In the genomic region with DNA sequence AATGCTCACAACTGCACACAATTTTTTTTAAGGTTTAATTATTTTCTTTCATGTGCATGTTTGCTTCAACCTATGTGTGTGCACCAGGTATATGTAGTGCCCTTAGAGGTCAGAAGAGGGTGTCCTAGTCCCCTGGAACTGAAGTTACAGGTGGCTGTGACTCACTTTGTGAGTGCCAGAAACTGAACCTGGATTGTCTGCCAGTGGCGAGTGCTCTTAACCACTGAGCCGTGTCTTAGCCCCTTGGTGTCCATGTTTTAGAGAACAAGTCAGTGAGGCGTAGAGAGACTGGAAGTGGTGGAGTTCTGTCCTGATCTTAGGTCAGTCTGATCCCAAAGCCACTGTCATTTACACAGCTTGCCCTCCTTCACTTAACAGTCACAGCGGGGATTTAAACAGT, we compare ENCODE assay signal across 19 mouse cellular contexts. TPM values are rescaled to one million over a fixed set of nuclear protein-coding genes. Genes with fewer than 3 reads are reported as not detected.
DNase-seq lines count a peak whose midpoint lies in the region; ATAC-seq and TF ChIP-seq lines count a peak whose summit lies in the region.
"Had no signal": no experiment of that assay in that cellular context is flagged by ENCODE, and none has a peak within 500 bp of the region (broad histone marks: within the 10 kb centered on the region; RNA-seq: fewer than 3 reads in every experiment).

No protein-coding gene starts in this region.

- no peak overlapping the region for H3K4me2 ChIP-seq in kidney, embryonic 16.5 days (replicated peaks; ENCODE audit: low read depth, low read length)
- no peak overlapping the region for H3K4me2 ChIP-seq in kidney, embryonic 14.5 days (replicated peaks; ENCODE audit: low read depth, low read length)
- no peak overlapping the region for H3K4me2 ChIP-seq in CH12.LX (ENCODE audit: insufficient read depth, low read depth, poor library complexity, severe bottlenecking)
- H3K4me2 ChIP-seq: hindbrain, embryonic 12.5 days; limb, embryonic 13.5 days; midbrain, embryonic 12.5 days; neural tube, embryonic 12.5 days had no signal

- in situ Hi-C loops in CH12.LX (cut with MboI; ENCODE audit: low pct_ligation_motif_present, low pct_unique_long_range_greater_than_20kb, low sequenced_read_pairs) = loop anchor here (5.0 kb wide), 1 partner anchor 39 kb away; no protein-coding TSS in a partner anchor

- H3K9ac ChIP-seq in heart, adult 2 months (ENCODE audit: low read depth, low read length) = no peak overlapping the region
- no peak overlapping the region for H3K9ac ChIP-seq in kidney, embryonic 16.5 days (replicated peaks; ENCODE audit: low read length)
- H3K9ac ChIP-seq in kidney, embryonic 14.5 days (ENCODE audit: low read depth, low read length) = no peak overlapping the region
- H3K9ac ChIP-seq in CH12.LX (ENCODE audit: insufficient read depth, low read depth) = no peak overlapping the region
- H3K9ac ChIP-seq: hindbrain, embryonic 12.5 days; limb, embryonic 13.5 days; liver, embryonic 14.5 days; midbrain, embryonic 12.5 days; neural tube, embryonic 12.5 days had no signal

- peaks cover 4% of the 10 kb centered on the region for H3K79me2 ChIP-seq in heart, adult 2 months (replicated peaks; ENCODE audit: control insufficient read depth, insufficient read depth, low read length)
- peaks cover 21% of the 10 kb centered on the region for H3K79me2 ChIP-seq in CH12.LX (replicated peaks; ENCODE audit: control insufficient read depth, extremely low read depth, insufficient read depth, poor library complexity, severe bottlenecking)

- H3K9me3 ChIP-seq in kidney, embryonic 16.5 days (ENCODE audit: low read length) = peaks cover 4% of the 10 kb centered on the region
- H3K9me3 ChIP-seq in kidney, embryonic 14.5 days (ENCODE audit: control insufficient read depth, low read length) = no peaks in the 10 kb centered on the region
- peaks cover 4% of the 10 kb centered on the region for H3K9me3 ChIP-seq in CH12.LX (replicated peaks; ENCODE audit: low read length)
- H3K9me3 ChIP-seq: hindbrain, embryonic 12.5 days; midbrain, embryonic 12.5 days; neural tube, embryonic 12.5 days had no signal

- TF ChIP-seq EP300 in heart, adult 2 months (IDR thresholded peaks at IDR 0.05; ENCODE audit: insufficient read depth, low read depth, low read length) = no peak
- no peak for TF ChIP-seq EP300 in CH12.LX (IDR thresholded peaks at IDR 0.05; ENCODE audit: low read length)

- H3K4me3 ChIP-seq in heart, adult 2 months = no peak overlapping the region
- H3K4me3 ChIP-seq in kidney, embryonic 16.5 days (ENCODE audit: low read length) = no peak overlapping the region
- no peak overlapping the region for H3K4me3 ChIP-seq in kidney, embryonic 14.5 days (ENCODE audit: low read length)
- no peak overlapping the region for H3K4me3 ChIP-seq in CH12.LX (replicated peaks in 1 of 3; ENCODE audit: low read depth in 2 of 3, low read length in 2 of 3, poor library complexity in 1 of 3)
- H3K4me3 ChIP-seq: forebrain, embryonic 10.5 days; hindbrain, embryonic 12.5 days; limb, embryonic 13.5 days; midbrain, embryonic 12.5 days; neural tube, embryonic 12.5 days had no signal

- intact Hi-C loops in heart, adult 2 months (cut with DNase I) = no loop called here

- dilution Hi-C loops in CH12.LX (cut with MboI; ENCODE audit: extremely low pct_ligation_motif_present, extremely low pct_unique_long_range_greater_than_20kb, low sequenced_read_pairs) = no loop called here

- peaks cover 2% of the 10 kb centered on the region; the same call in 1 of the 2 replicates for H3K36me3 ChIP-seq in heart, adult 2 months (ENCODE audit: control insufficient read depth, insufficient read depth, low read length)
- H3K36me3 ChIP-seq in kidney, embryonic 16.5 days (ENCODE audit: insufficient read depth, low read length) = no peaks in the 10 kb centered on the region
- no peaks in the 10 kb centered on the region for H3K36me3 ChIP-seq in kidney, embryonic 14.5 days (ENCODE audit: control insufficient read depth, insufficient read depth, low read length)
- no peaks in the 10 kb centered on the region for H3K36me3 ChIP-seq in CH12.LX (replicated peaks in 1 of 2; ENCODE audit: control insufficient read depth in 1 of 2, insufficient read depth in 1 of 2, low read length in 1 of 2)
- H3K36me3 ChIP-seq in splenic B cell, adult 2 months (ENCODE audit: control insufficient read depth, insufficient read depth, low read length, poor library complexity, severe bottlenecking) = no peaks in the 10 kb centered on the region
- H3K36me3 ChIP-seq: forebrain, embryonic 10.5 days; hindbrain, embryonic 12.5 days; limb, embryonic 13.5 days; midbrain, embryonic 12.5 days; neural tube, embryonic 12.5 days had no signal

- no peak overlapping the region for H3K27ac ChIP-seq in heart, adult 2 months
- H3K27ac ChIP-seq in kidney, embryonic 16.5 days (ENCODE audit: low read length) = peak overlapping the region; percentile 32; the same call in 1 of the 2 replicates
- H3K27ac ChIP-seq in kidney, embryonic 14.5 days (ENCODE audit: low read depth, low read length) = no peak overlapping the region
- no peak overlapping the region for H3K27ac ChIP-seq in CH12.LX (ENCODE audit: insufficient read depth, low read depth)
- H3K27ac ChIP-seq: forebrain, embryonic 10.5 days; hindbrain, embryonic 12.5 days; limb, embryonic 13.5 days; liver, embryonic 14.5 days; midbrain, embryonic 12.5 days; neural tube, embryonic 12.5 days had no signal

- DNase-seq in heart, adult 2 months = no peak
- no peak for DNase-seq in heart, adult 18-20 months
- no peak for DNase-seq in CH12.LX (ENCODE audit: extremely low read depth)
- peak; percentile 50 for DNase-seq in splenic B cell, adult 2 months (ENCODE audit: low read depth, low spot score)
- no peak for DNase-seq in cerebellum, adult 11-12 months
- DNase-seq: adrenal gland, postnatal 25 days; cerebellum, adult 2 months; gastrocnemius, postnatal 10 days; layer of hippocampus, postnatal 36 days; right cerebral cortex, postnatal 4 days; thymus, postnatal 14 days had no signal

- peak; percentile 24 for TF ChIP-seq RAD21 in CH12.LX (IDR thresholded peaks at IDR 0.05; ENCODE audit: low read depth, low read length)

- WGBS in heart, adult 2 months = 98% methylated on average over 4 of the region's 4 CpGs
- WGBS in kidney, embryonic 16.5 days = 62% methylated on average over 4 of the region's 4 CpGs
- WGBS in kidney, embryonic 14.5 days = 57% methylated on average over 4 of the region's 4 CpGs

- no peaks in the 10 kb centered on the region for H3K27me3 ChIP-seq in heart, adult 2 months (ENCODE audit: control insufficient read depth, insufficient read depth, low read length)
- H3K27me3 ChIP-seq in kidney, embryonic 16.5 days (ENCODE audit: insufficient read depth, low read length) = no peaks in the 10 kb centered on the region
- no peaks in the 10 kb centered on the region for H3K27me3 ChIP-seq in kidney, embryonic 14.5 days (ENCODE audit: control insufficient read depth, insufficient read depth, low read length)
- no peaks in the 10 kb centered on the region for H3K27me3 ChIP-seq in CH12.LX (replicated peaks)
- no peaks in the 10 kb centered on the region for H3K27me3 ChIP-seq in splenic B cell, adult 2 months (ENCODE audit: control insufficient read depth, insufficient read depth, low read length, poor library complexity, severe bottlenecking)
- H3K27me3 ChIP-seq: hindbrain, embryonic 12.5 days; limb, embryonic 13.5 days; midbrain, embryonic 12.5 days; neural tube, embryonic 12.5 days had no signal

- no peak for TF ChIP-seq POLR2A in heart, adult 2 months (IDR thresholded peaks at IDR 0.05; ENCODE audit: insufficient read depth, low read depth, low read length)
- TF ChIP-seq POLR2A in CH12.LX (IDR thresholded peaks at IDR 0.05; ENCODE audit: low read depth, low read length) = no peak

- TF ChIP-seq CTCF in heart, adult 2 months (IDR thresholded peaks at IDR 0.05) = 0 out of 2 replicates have a peak, but pooled peaks have one; percentile 11
- peak in 1 of 2 experiments; percentile 38; a peak in 2 of 4 replicates for TF ChIP-seq CTCF in CH12.LX (conservative IDR thresholded peaks at IDR 0.05 in 1 of 2, IDR thresholded peaks at IDR 0.05 in 1 of 2; ENCODE audit: low read depth in 2 of 2, low read length in 2 of 2)

- no peak for ATAC-seq in kidney, embryonic 16.5 days (ENCODE audit: low FRiP score, low TSS enrichment)
- ATAC-seq in kidney, embryonic 14.5 days (ENCODE audit: low FRiP score, low TSS enrichment) = no peak

- peaks cover 7% of the 10 kb centered on the region for H3K4me1 ChIP-seq in heart, adult 2 months (ENCODE audit: control insufficient read depth, insufficient read depth, low read length)
- peaks cover 33% of the 10 kb centered on the region for H3K4me1 ChIP-seq in kidney, embryonic 16.5 days (ENCODE audit: insufficient read depth, low read length)
- peaks cover 17% of the 10 kb centered on the region; the same call in 1 of the 2 replicates for H3K4me1 ChIP-seq in kidney, embryonic 14.5 days (ENCODE audit: control insufficient read depth, insufficient read depth, low read length)
- peaks cover 3 to 9% of the 10 kb centered on the region in 2 experiments; a peak in 3 of 4 replicates for H3K4me1 ChIP-seq in CH12.LX (ENCODE audit: control insufficient read depth in 1 of 2, insufficient read depth in 2 of 2)

TF ChIP-seq in CH12.LX, 34 proteins besides CTCF, POLR2A, EP300 and RAD21:
- TF ChIP-seq USF2 (conservative IDR thresholded peaks at IDR 0.05; ENCODE audit: low read depth, low read length) (no peak), SMC3 (IDR thresholded peaks at IDR 0.05; ENCODE audit: low read depth, low read length) (peak; percentile 21)
TF ChIP-seq in CH12.LX: peak in this region for 1.

RNA-seq across cellular contexts. Expression of gene Wasf2, which starts 2.4 kb away (rescaled TPM):
- total RNA-seq in heart, adult 2 months (2021) = 10 to 100 TPM; 77.5 to 83.8 TPM
- polyA plus RNA-seq in heart, adult 2 months (2012; rRNA removed) = 34.6 and 39.7 TPM in 2 replicates
- 10 to 100 TPM; 77.8 to 88.8 TPM for total RNA-seq in heart, adult 18-20 months (2021)
- 77.4 and 102 TPM in 2 replicates for polyA plus RNA-seq in kidney, embryonic 16.5 days (2015; fragmentation: Nextera tagmentation; extraction: Ambion mirVana)
- polyA plus RNA-seq in kidney, embryonic 14.5 days (2014; fragmentation: Nextera tagmentation; extraction: Ambion mirVana) = 103 and 143 TPM in 2 replicates
- 18.7 and 21.7 TPM in 2 replicates for total RNA-seq in CH12.LX (2012; rRNA removed)
- total RNA-seq in CH12.LX (2014; rRNA removed) = 12.9 and 14.9 TPM in 2 replicates
- polyA plus RNA-seq in CH12.LX (2012; ENCODE audit: insufficient read length, low read depth) = 53.1 and 59.5 TPM in 2 replicates
